Mouse (Mus musculus) G1E (cell line): Measurements from ENCODE around the gene Nphp1.

Experiments used
- CTCF ChIP-seq: IDR thresholded peaks from 2 replicates; pipeline ENCODE4 v1.5.1; 2012; ENCODE audit warnings: low read depth, low read length, inconsistent platforms, mixed read lengths
- GATA1 ChIP-seq: IDR thresholded peaks from 2 replicates; pipeline ENCODE4 v1.6.1; 2012; ENCODE audit warnings: borderline replicate concordance, low read length, inconsistent platforms, mixed read lengths
- GATA2 ChIP-seq: IDR thresholded peaks from 2 replicates; pipeline ENCODE4 v1.6.1; 2012; ENCODE audit warnings: low read depth, low read length, inconsistent platforms, borderline replicate concordance
- POLR2AphosphoS5 ChIP-seq: IDR thresholded peaks from 2 replicates; pipeline ENCODE4 v1.6.1; 2012; ENCODE audit warnings: low read depth, low read length, inconsistent platforms; ENCODE audit not compliant: insufficient replicate concordance

GRCm38 (mm10) chr2:127832103-127832832 is 43.6 kb upstream of the Nphp1 start:
- no peak for TF ChIP-seq CTCF
- no peak for TF ChIP-seq POLR2AphosphoS5
- no peak for TF ChIP-seq GATA1
- TF ChIP-seq GATA2: no peak
